Mouse (Mus musculus) limb, embryonic 10.5 days (tissue): Measurements from ENCODE around the gene Rab17. TPM values are rescaled to one million over a fixed set of nuclear protein-coding genes. Genes with fewer than 3 reads are reported as not detected.
A peak's percentile ranks its signal among the peaks of the same experiment; 100 is the strongest.

Experiments
- DNase-seq: peaks from one replicate; pipeline ENCODE4 v3.0.0-alpha.2; 2017; ENCODE audit warnings: low spot score
- H3K27ac ChIP-seq: fragments of 300-500 bp; sonication (generic); 2 replicates; pipeline ENCODE4 v1.5.1; 2016; ENCODE audit warnings: mild to moderate bottlenecking
- H3K27me3 ChIP-seq: fragments of 300-500 bp; sonication (generic); 2 replicates; pipeline ENCODE4 v1.6.1; 2016; ENCODE audit warnings: low read depth, mild to moderate bottlenecking; ENCODE audit not compliant: poor library complexity, severe bottlenecking
- H3K36me3 ChIP-seq: fragments of 300-500 bp; sonication (generic); 2 replicates; pipeline ENCODE4 v1.6.1; 2016; ENCODE audit warnings: mild to moderate bottlenecking, moderate library complexity
- H3K4me1 ChIP-seq: fragments of 300-500 bp; sonication (generic); 2 replicates; pipeline ENCODE4 v1.6.1; 2016
- H3K4me3 ChIP-seq: fragments of 300-500 bp; sonication (generic); 2 replicates; pipeline ENCODE4 v1.5.1; 2016; ENCODE audit warnings: mild to moderate bottlenecking, moderate library complexity
- H3K9me3 ChIP-seq: fragments of 300-500 bp; sonication (generic); replicated peaks from 2 replicates; pipeline ENCODE4 v1.6.1; 2016; ENCODE audit warnings: mild to moderate bottlenecking
- WGBS: fragments of 180-500 bp; shearing (Covaris S2); methylation state at CpG from one replicate; pipeline ENCODE4 v1.1.7; 2016; 5-methylcytosine and 5-hydroxymethylcytosine counted together
- polyA plus RNA-seq: library from polyadenylated mRNA; unstranded; fragments of >200 nt; fragmentation: Nextera tagmentation; extraction: Ambion mirVana; gene quantifications from 2 replicates; pipeline ENCODE4 v1.2.1, GENCODE M21; 2016

Gene Rab17
- polyA plus RNA-seq, 1 experiment from 2014 or later: 0.69 TPM

DNA sequence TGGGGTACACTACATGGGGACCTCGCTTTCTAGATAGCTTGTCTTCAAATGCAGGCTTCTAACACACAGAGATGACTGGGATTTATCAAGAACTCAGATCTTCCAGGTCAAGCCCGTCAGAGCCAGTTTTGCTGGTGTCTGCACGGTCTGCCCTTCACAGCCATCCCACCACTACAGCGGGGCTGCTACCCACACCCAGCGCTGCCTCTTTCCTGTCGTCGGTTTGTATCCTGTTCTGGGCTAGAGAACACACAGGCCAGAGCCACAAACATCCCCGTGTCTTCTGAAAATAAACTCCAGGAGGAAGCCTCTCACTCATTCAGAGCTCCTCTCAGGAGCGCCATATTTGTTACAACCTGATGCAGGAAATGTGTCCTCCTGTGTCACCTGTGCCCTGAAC lies 20.2 kb downstream of the Rab17 start:
- H3K27ac ChIP-seq: no peak overlapping the region
- no peaks in the 10 kb centered on the region for H3K36me3 ChIP-seq
- H3K4me1 ChIP-seq: no peaks in the 10 kb centered on the region; the same call in 1 of the 2 replicates
- H3K9me3 ChIP-seq: no peaks in the 10 kb centered on the region
- no peak for DNase-seq
- WGBS: 81% methylated on average over 9 of the region's 9 CpGs
- H3K4me3 ChIP-seq: no peak overlapping the region
- no peaks in the 10 kb centered on the region for H3K27me3 ChIP-seq

DNA sequence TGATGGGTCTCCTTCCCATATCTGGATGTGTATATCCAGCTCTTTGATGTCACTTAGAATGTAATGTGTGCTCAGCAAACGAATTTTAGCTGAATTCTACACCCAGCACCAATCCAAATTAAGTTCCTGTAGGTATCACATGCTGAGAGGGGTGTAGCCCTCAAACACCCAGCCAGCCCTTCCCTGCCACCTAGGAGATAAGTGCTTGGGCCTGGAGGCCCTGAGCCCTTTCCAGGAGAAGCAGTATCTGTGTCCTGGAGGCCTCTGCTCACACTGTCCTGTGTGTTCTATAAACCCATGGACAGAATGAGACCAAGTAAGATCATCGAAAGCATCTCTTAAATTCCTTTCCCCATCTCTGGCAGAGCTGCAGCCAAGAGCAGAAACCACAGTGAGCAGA lies 22.2 kb downstream of the Rab17 start:
- WGBS: 70% methylated on average over 2 of the region's 2 CpGs
- no peak for DNase-seq
- Histone ChIP-seq H3K27ac (no peak overlapping the region), H3K4me3 (no peak overlapping the region), H3K9me3 (no peaks in the 10 kb centered on the region), H3K4me1 (no peaks in the 10 kb centered on the region), H3K36me3 (no peaks in the 10 kb centered on the region), H3K27me3 (no peaks in the 10 kb centered on the region)

DNA sequence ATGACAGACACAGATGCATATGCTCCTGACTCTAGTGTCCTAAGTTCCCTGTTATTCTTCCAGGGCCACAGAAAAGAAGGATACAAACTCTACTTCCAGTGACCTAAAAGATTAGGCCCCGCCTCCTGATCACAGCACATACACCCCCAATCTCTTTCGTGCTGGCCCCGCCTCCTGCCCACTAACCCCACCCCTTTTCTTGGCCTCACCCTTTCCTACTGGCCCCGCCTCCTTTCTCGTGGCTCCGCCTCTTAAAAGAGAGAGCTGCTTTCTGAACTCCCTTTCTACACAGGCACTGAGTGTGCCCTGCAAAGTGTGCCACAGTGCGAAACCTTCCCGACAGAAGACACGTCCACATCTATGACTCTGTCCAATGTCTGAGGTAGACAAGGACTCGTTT lies 24.3 kb downstream of the Rab17 start:
- no peak for DNase-seq
- H3K4me1 ChIP-seq: no peaks in the 10 kb centered on the region
- H3K27ac ChIP-seq: no peak overlapping the region
- WGBS: 61% methylated on average over 10 of the region's 10 CpGs
- H3K27me3 ChIP-seq: no peaks in the 10 kb centered on the region
- H3K9me3 ChIP-seq: no peaks in the 10 kb centered on the region
- no peak overlapping the region for H3K4me3 ChIP-seq
- no peaks in the 10 kb centered on the region for H3K36me3 ChIP-seq

- no peaks in the 10 kb centered on the region for H3K27me3 ChIP-seq
- WGBS: 92% methylated on average over 4 of the region's 4 CpGs
- H3K4me1 ChIP-seq: no peaks in the 10 kb centered on the region
- DNase-seq: no peak
- no peak overlapping the region for H3K27ac ChIP-seq
- no peaks in the 10 kb centered on the region for H3K36me3 ChIP-seq
- H3K9me3 ChIP-seq: no peaks in the 10 kb centered on the region
- H3K4me3 ChIP-seq: no peak overlapping the region
Measured at GRCm38 (mm10) chr1:90939980-90940379, 29.5 kb downstream of the Rab17 start.

GRCm38 (mm10) chr1:90936990-90937389 lies 32.5 kb downstream of the Rab17 start:
- no peak overlapping the region for H3K4me3 ChIP-seq
- no peak overlapping the region for H3K27ac ChIP-seq
- H3K9me3 ChIP-seq: no peaks in the 10 kb centered on the region
- H3K36me3 ChIP-seq: no peaks in the 10 kb centered on the region
- no peak for DNase-seq
- H3K4me1 ChIP-seq: no peaks in the 10 kb centered on the region
- WGBS: 67% methylated on average over 9 of the region's 9 CpGs
- no peaks in the 10 kb centered on the region for H3K27me3 ChIP-seq

GRCm38 (mm10) chr1:90933001-90933400 lies 36.5 kb downstream of the Rab17 start:
- Histone ChIP-seq H3K36me3 (no peaks in the 10 kb centered on the region), H3K4me3 (no peak overlapping the region), H3K27me3 (peaks cover 4% of the 10 kb centered on the region), H3K9me3 (no peaks in the 10 kb centered on the region), H3K4me1 (peaks cover 8% of the 10 kb centered on the region), H3K27ac (no peak overlapping the region)
- DNase-seq: no peak
- WGBS: 81% methylated on average over 5 of the region's 5 CpGs

GRCm38 (mm10) chr1:90928575-90928934 lies 40.9 kb downstream of the Rab17 start:
- no peaks in the 10 kb centered on the region for H3K9me3 ChIP-seq

DNA sequence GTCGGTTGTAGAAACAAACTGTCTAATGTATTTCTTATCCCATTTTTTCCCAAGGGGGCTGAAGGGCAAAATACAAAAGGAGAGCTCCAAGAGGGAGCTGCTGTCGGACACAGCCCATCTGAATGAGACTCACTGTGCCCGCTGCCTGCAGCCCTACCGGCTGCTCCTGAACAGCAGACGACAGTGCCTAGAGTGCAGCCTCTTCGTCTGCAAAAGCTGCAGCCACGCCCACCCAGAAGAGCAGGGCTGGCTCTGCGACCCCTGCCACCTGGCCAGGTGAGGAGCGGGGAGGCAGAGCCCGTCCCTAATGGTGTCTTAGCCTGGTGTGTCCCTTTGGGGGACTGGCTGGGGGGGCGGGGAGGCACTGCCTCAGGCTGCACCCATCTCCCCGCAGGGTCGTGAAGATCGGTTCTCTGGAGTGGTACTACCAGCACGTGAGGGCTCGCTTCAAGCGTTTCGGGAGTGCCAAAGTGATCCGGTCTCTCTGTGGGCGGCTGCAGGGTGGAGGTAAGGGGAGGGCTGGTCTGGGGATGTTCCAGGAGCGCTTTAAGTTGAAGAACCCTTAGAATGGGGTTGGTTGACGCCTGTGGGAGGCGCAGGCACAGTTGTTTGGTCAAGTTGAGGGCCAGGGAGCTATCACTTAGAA lies 41.4 kb downstream of the Rab17 start:
- H3K9me3 ChIP-seq: no peaks in the 10 kb centered on the region
- 2% methylated on average over 23 of the region's 23 CpGs for WGBS
- peak; percentile 44 for DNase-seq
- no peaks in the 10 kb centered on the region for H3K36me3 ChIP-seq
- H3K27me3 ChIP-seq: peaks cover 17% of the 10 kb centered on the region
- H3K4me1 ChIP-seq: peaks cover 11% of the 10 kb centered on the region
- peak overlapping the region; percentile 43; the same call in 1 of the 2 replicates for H3K27ac ChIP-seq
- H3K4me3 ChIP-seq: peak overlapping the region; percentile 45

More at GRCm38 (mm10) chr1:90928575-90928934, 40.9 kb downstream of the Rab17 start:
- 6% methylated on average over 6 of the region's 6 CpGs for WGBS
- H3K27ac ChIP-seq: 0 out of 2 replicates have a peak overlapping the region, but pooled peaks have one; percentile 43
- H3K4me1 ChIP-seq: peaks cover 11% of the 10 kb centered on the region
- DNase-seq: peak; percentile 90
- no peaks in the 10 kb centered on the region for H3K36me3 ChIP-seq
- peaks cover 17% of the 10 kb centered on the region for H3K27me3 ChIP-seq
- peak overlapping the region; percentile 45 for H3K4me3 ChIP-seq

- Histone ChIP-seq H3K9me3 (no peaks in the 10 kb centered on the region), H3K4me3 (no peak overlapping the region), H3K27me3 (peaks cover 17% of the 10 kb centered on the region), H3K27ac (no peak overlapping the region), H3K4me1 (peaks cover 11% of the 10 kb centered on the region), H3K36me3 (no peaks in the 10 kb centered on the region)
- no peak for DNase-seq
- WGBS: 48% methylated on average over 15 of the region's 15 CpGs
Measured at GRCm38 (mm10) chr1:90927308-90927707, 42.2 kb downstream of the Rab17 start.

- Histone ChIP-seq H3K9me3 (no peaks in the 10 kb centered on the region), H3K27me3 (peaks cover 17% of the 10 kb centered on the region), H3K4me3 (no peak overlapping the region), H3K27ac (no peak overlapping the region), H3K36me3 (no peaks in the 10 kb centered on the region), H3K4me1 (peaks cover 11% of the 10 kb centered on the region)
- 98% methylated on average over 4 of the region's 4 CpGs for WGBS
- DNase-seq: no peak
Measured at GRCm38 (mm10) chr1:90926030-90926429, 43.4 kb downstream of the Rab17 start.

DNA sequence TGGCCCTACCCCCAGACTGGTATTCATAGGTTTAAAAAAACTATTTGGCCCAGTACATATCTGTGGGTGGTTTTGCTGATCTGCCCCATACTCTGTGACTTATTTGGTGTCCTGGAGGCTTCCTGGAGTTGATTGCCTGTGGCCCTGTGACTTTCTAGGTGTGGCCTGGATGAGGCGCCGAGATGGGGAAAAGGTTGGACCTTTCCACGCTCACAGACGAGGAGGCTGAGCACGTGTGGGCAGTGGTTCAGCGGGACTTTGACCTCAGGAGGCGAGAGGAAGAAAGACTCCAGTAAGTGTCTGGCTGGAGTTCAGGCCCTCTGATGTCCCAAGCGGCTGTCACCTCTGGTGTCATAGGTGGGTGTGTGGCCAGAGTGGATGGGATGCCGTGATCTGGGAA lies 47.8 kb downstream of the Rab17 start:
- WGBS: 88% methylated on average over 9 of the region's 9 CpGs
- no peak overlapping the region for H3K27ac ChIP-seq
- H3K36me3 ChIP-seq: no peaks in the 10 kb centered on the region
- H3K4me3 ChIP-seq: no peak overlapping the region
- H3K4me1 ChIP-seq: no peaks in the 10 kb centered on the region
- no peak for DNase-seq
- H3K9me3 ChIP-seq: peaks cover 3% of the 10 kb centered on the region; the same call in 1 of the 2 replicates
- H3K27me3 ChIP-seq: peaks cover 5% of the 10 kb centered on the region; the same call in 1 of the 2 replicates

GRCm38 (mm10) chr1:90917509-90917908 lies 52.0 kb downstream of the Rab17 start:
- 69% methylated on average over 6 of the region's 6 CpGs for WGBS
- Histone ChIP-seq H3K4me3 (no peak overlapping the region), H3K27me3 (peaks cover 25% of the 10 kb centered on the region), H3K36me3 (no peaks in the 10 kb centered on the region), H3K4me1 (peaks cover 15% of the 10 kb centered on the region), H3K27ac (no peak overlapping the region), H3K9me3 (peaks cover 3% of the 10 kb centered on the region; the same call in 1 of the 2 replicates)
- no peak for DNase-seq

DNA sequence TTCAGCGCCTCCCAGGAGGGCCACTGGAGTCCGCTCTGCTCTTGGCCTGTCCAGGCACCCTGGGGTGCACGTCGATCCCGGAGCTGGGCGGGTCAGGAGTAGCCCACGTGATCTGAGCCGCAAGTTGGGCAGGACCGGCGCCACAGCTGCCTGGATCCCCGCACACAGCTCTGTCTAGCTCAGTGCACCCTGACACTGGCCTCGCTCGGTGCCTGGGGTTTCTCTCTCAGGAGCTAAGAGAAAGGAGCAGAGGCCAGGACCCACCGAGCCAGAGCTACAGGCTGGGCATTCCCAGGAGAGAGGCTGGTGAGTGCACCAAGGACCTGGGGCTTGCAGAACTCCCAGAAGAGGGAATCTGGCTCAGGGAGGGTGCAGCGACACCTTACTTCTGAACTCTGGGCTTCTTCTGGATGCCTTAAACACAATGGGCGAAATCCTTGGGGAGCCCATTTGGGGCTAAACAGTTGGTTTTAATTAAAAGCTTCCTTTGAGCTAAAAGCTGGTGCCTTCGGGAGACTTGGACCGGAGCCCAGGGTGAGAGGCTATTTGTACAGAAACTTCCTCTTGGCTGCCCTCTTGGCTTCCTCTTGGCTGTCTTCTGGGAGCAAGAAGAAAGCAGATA lies 54.4 kb downstream of the Rab17 start, which contains the start of gene Mlph:
Gene Mlph, plus strand, starts transcription at position 138 of the 622 bp plus-strand sequence.
- peak; percentile 56 for DNase-seq
- Histone ChIP-seq H3K9me3 (peaks cover 3% of the 10 kb centered on the region; the same call in 1 of the 2 replicates), H3K36me3 (no peaks in the 10 kb centered on the region), H3K4me3 (peak within 1 kb of the TSS; percentile 39), H3K27ac (peak within 1 kb of the TSS; percentile 73), H3K4me1 (peaks cover 15% of the 10 kb centered on the region), H3K27me3 (peaks cover 28% of the 10 kb centered on the region)
- 11% methylated on average over 18 of the region's 18 CpGs for WGBS
